Mouse (Mus musculus) adrenal gland, postnatal 36 days (tissue): ENCODE results near the gene Gm17467. TPM values are rescaled to one million over a fixed set of nuclear protein-coding genes. Genes with fewer than 3 reads are reported as not detected.
"Not testable (repeated sequence)": the region's sequence is repeated elsewhere in the genome, so short reads cannot be mapped to it uniquely, and the experiment has no call there.

Experiments used
- DNase-seq, 2 experiments: peaks; one replicate each; pipeline ENCODE4 v3.0.0; 2021; ENCODE audit warnings: mixed read lengths in 1 of 2
- long read RNA-seq, 2 experiments: library from polyadenylated mRNA; stranded (forward); transcript quantifications; one replicate each; pipeline ENCODE4 v2.0.0; 2021; ENCODE audit warnings: borderline sequencing depth in 2 of 2
- total RNA-seq, 2 experiments: library from RNA; stranded (reverse); gene quantifications; 2 replicates each; pipeline ENCODE4 v1.2.3; 2021

Gm17467 gene
- not detected for total RNA-seq
- long read RNA-seq, experiment 1 = 0 reads
- long read RNA-seq, experiment 2 = 0 reads

GRCm38 (mm10) chrX:123704691-123705090 is at the start of gene Gm17467:
Gene Gm17467, minus strand, starts transcription at chrX:123704791.
- DNase-seq = not testable (repeated sequence)

Other genes starting within 250 kb of the Gm17467 start
- gene Cldn34c2, start 123.1 kb downstream of the Gm17467 start, total RNA-seq = not detected
- not detected for gene Cldn34c3, start 88.9 kb upstream of the Gm17467 start, total RNA-seq